Comparison of ENCODE assay signal across 21 mouse cellular contexts in genomic region chr11:49081356-49081755, GRCm38 (mm10). TPM values are rescaled to one million over a fixed set of nuclear protein-coding genes. Genes with fewer than 3 reads are reported as not detected.
DNase-seq lines count a peak whose midpoint lies in the region; ATAC-seq and TF ChIP-seq lines count a peak whose summit lies in the region.
"Had no signal": no experiment of that assay in that cellular context is flagged by ENCODE, and none has a peak within 500 bp of the region (broad histone marks: within the 10 kb centered on the region; RNA-seq: fewer than 3 reads in every experiment).

No protein-coding gene starts in this region.

- H3K9ac ChIP-seq in liver, embryonic 12.5 days: no peak overlapping the region
- H3K9ac ChIP-seq in hindbrain, embryonic 16.5 days (ENCODE audit: low read depth, low read length): no peak overlapping the region

- H3K9me3 ChIP-seq in liver, embryonic 12.5 days (replicated peaks): no peaks in the 10 kb centered on the region
- no peaks in the 10 kb centered on the region for H3K9me3 ChIP-seq in hindbrain, embryonic 16.5 days (ENCODE audit: control insufficient read depth, low read length)
- H3K9me3 ChIP-seq: heart, embryonic 10.5 days; midbrain, embryonic 10.5 days had no signal

- H3K27ac ChIP-seq in gastrocnemius, adult 2 months: peak overlapping the region; percentile 75
- H3K27ac ChIP-seq in liver, embryonic 12.5 days: no peak overlapping the region
- H3K27ac ChIP-seq in brown adipose tissue, adult 24 weeks (replicated peaks; ENCODE audit: low read depth, low read length): peak overlapping the region; percentile 90
- no peak overlapping the region for H3K27ac ChIP-seq in hindbrain, embryonic 16.5 days (ENCODE audit: low read depth, low read length)
- H3K27ac ChIP-seq: heart, embryonic 10.5 days; midbrain, embryonic 10.5 days; stomach, postnatal 0 days had no signal

- H3K4me3 ChIP-seq in gastrocnemius, adult 2 months: peak overlapping the region; percentile 21
- H3K4me3 ChIP-seq in liver, embryonic 12.5 days: no peak overlapping the region
- H3K4me3 ChIP-seq in brown adipose tissue, adult 24 weeks (ENCODE audit: insufficient read depth, low read depth, low read length): peak overlapping the region; percentile 37; the same call in 1 of the 2 replicates
- H3K4me3 ChIP-seq in myocyte: no peak overlapping the region
- H3K4me3 ChIP-seq in hindbrain, embryonic 16.5 days (ENCODE audit: low read length): no peak overlapping the region
- H3K4me3 ChIP-seq: erythroblast, embryonic 14.5 days; heart, embryonic 10.5 days; midbrain, embryonic 10.5 days had no signal

- TF ChIP-seq CTCF in gastrocnemius, adult 2 months (IDR thresholded peaks at IDR 0.05): no peak

- peak overlapping the region; percentile 33 for H3K4me2 ChIP-seq in liver, embryonic 12.5 days
- H3K4me2 ChIP-seq in myocyte (ENCODE audit: low read depth): peak overlapping the region; percentile 54
- no peak overlapping the region for H3K4me2 ChIP-seq in hindbrain, embryonic 16.5 days (ENCODE audit: low read length)

- peaks cover 64% of the 10 kb centered on the region for H3K4me1 ChIP-seq in liver, embryonic 12.5 days
- peaks cover 23% of the 10 kb centered on the region for H3K4me1 ChIP-seq in brown adipose tissue, adult 24 weeks (ENCODE audit: control insufficient read depth, insufficient read depth, insufficient read length, low read length)
- no peaks in the 10 kb centered on the region for H3K4me1 ChIP-seq in hindbrain, embryonic 16.5 days (ENCODE audit: control insufficient read depth, insufficient read depth, low read depth, low read length)
- H3K4me1 ChIP-seq: heart, embryonic 10.5 days; midbrain, embryonic 10.5 days had no signal

- 64% methylated on average over 4 of the region's 4 CpGs for whole genome bisulfite sequencing in liver, embryonic 12.5 days (ENCODE audit: insufficient replicate concordance)
- WGBS in hindbrain, embryonic 16.5 days: 85% methylated on average over 4 of the region's 4 CpGs

- TF ChIP-seq POLR2A in myocyte (IDR thresholded peaks at IDR 0.05; ENCODE audit: insufficient read length, low read depth): no peak

- DNase-seq in gastrocnemius, adult 2 months: no peak
- DNase-seq in gastrocnemius, postnatal 10 days: no peak
- no peak for DNase-seq in liver
- DNase-seq in cerebellum, adult 18-20 months: no peak
- DNase-seq: adrenal gland, postnatal 36 days; cerebellum, postnatal 14 days; gastrocnemius, postnatal 14 days; heart, postnatal 36 days; thymus, postnatal 4 days had no signal

- no peaks in the 10 kb centered on the region for H3K36me3 ChIP-seq in liver, embryonic 12.5 days
- no peaks in the 10 kb centered on the region for H3K36me3 ChIP-seq in myocyte (ENCODE audit: control insufficient read depth, insufficient read depth)
- no peaks in the 10 kb centered on the region for H3K36me3 ChIP-seq in hindbrain, embryonic 16.5 days (ENCODE audit: control insufficient read depth, insufficient read depth, low read length)
- H3K36me3 ChIP-seq: heart, embryonic 10.5 days; midbrain, embryonic 10.5 days had no signal

- H3ac ChIP-seq in myocyte (ENCODE audit: control insufficient read depth, insufficient read length): no peak overlapping the region

- intact Hi-C loops in gastrocnemius, adult 2 months (cut with DNase I): loop anchor here (10.0 kb wide), 1 partner anchor 87 kb away; the partner anchor contains the start of genes Gm12185 and Tgtp1

- no peaks in the 10 kb centered on the region for H3K79me2 ChIP-seq in myocyte (ENCODE audit: control insufficient read depth, insufficient read depth)

- no peak for ATAC-seq in liver, embryonic 12.5 days
- ATAC-seq in hindbrain, embryonic 16.5 days: no peak

- H3K27me3 ChIP-seq in liver, embryonic 12.5 days (replicated peaks): no peaks in the 10 kb centered on the region
- H3K27me3 ChIP-seq in myocyte (ENCODE audit: control insufficient read depth, insufficient read depth, insufficient read length): no peaks in the 10 kb centered on the region
- H3K27me3 ChIP-seq in hindbrain, embryonic 16.5 days (replicated peaks; ENCODE audit: control insufficient read depth, insufficient read depth, low read length): no peaks in the 10 kb centered on the region

TF ChIP-seq in myocyte, 11 proteins besides CTCF, POLR2A, EP300 and RAD21:
- TF ChIP-seq E2F4 (IDR thresholded peaks at IDR 0.05; ENCODE audit: insufficient read depth) (no peak), TCF12 (IDR thresholded peaks at IDR 0.05; ENCODE audit: insufficient read depth, poor library complexity, severe bottlenecking) (no peak), MYOD1 (IDR thresholded peaks at IDR 0.05; ENCODE audit: control insufficient read depth in 1 of 3, insufficient read length in 2 of 3, low read depth in 2 of 3) (no peak), MYOG (IDR thresholded peaks at IDR 0.05; ENCODE audit: control insufficient read depth in 1 of 3, insufficient read depth in 1 of 3, insufficient read length in 2 of 3, low read depth in 2 of 3) (no peak), TCF3 (IDR thresholded peaks at IDR 0.05; ENCODE audit: insufficient read length, low read depth) (no peak), POLR2AphosphoS2 (IDR thresholded peaks at IDR 0.05; ENCODE audit: insufficient read length, low read depth) (no peak), MAX (IDR thresholded peaks at IDR 0.05; ENCODE audit: low read depth) (no peak), SRF (IDR thresholded peaks at IDR 0.05; ENCODE audit: control insufficient read depth, insufficient read length, low read depth) (no peak), USF1 (IDR thresholded peaks at IDR 0.05; ENCODE audit: low read depth) (no peak), CEBPB (IDR thresholded peaks at IDR 0.05; ENCODE audit: insufficient read depth, poor library complexity, severe bottlenecking) (no peak), REST (IDR thresholded peaks at IDR 0.05; ENCODE audit: insufficient read depth, insufficient read length) (no peak)

RNA-seq across cellular contexts. Expression of gene Ifi47, which starts 5.0 kb away (rescaled TPM):
- total RNA-seq in gastrocnemius, adult 2 months (2021): under 1 TPM; 0.84 TPM
- 1 to 10 TPM in 1 of 2 experiments, under 1 TPM in 1; 0.77 to 1.9 TPM for total RNA-seq in gastrocnemius, postnatal 10 days (2021)
- polyA plus RNA-seq in liver, embryonic 12.5 days (2016; fragmentation: Nextera tagmentation; extraction: Ambion mirVana): 7.0 and 7.2 TPM in 2 replicates
- polyA plus RNA-seq in brown adipose tissue, adult 24 weeks (2012; ENCODE audit: insufficient read depth, insufficient read length, missing spikeins): 2.9 and 4.6 TPM in 2 replicates
- polyA plus RNA-seq in myocyte (2012; fragmentation: generic; extraction: Trizol): 1.00 TPM
- 0.81 TPM in 2 replicates for polyA plus RNA-seq in hindbrain, embryonic 16.5 days (2015; fragmentation: Nextera tagmentation; extraction: Ambion mirVana)
- polyA plus RNA-seq: erythroblast, embryonic 14.5 days had no signal

RNA-seq across cellular contexts. Expression of gene Tgtp2, which starts 17.4 kb away (rescaled TPM):
- 1 to 10 TPM in 1 of 2 experiments, under 1 TPM in 1; 0.66 to 1.3 TPM for total RNA-seq in gastrocnemius, adult 2 months (2021)
- not detected for total RNA-seq in gastrocnemius, postnatal 10 days (2021)
- 0.12 and 0.15 TPM in 2 replicates for polyA plus RNA-seq in liver, embryonic 12.5 days (2016; fragmentation: Nextera tagmentation; extraction: Ambion mirVana)
- 19.9 and 29.5 TPM in 2 replicates for polyA plus RNA-seq in brown adipose tissue, adult 24 weeks (2012; ENCODE audit: insufficient read depth, insufficient read length, missing spikeins)
- polyA plus RNA-seq in myocyte (2012; fragmentation: generic; extraction: Trizol): 0.16 TPM
- 0.09 TPM in 1 of 2 replicates, not detected in the other for polyA plus RNA-seq in hindbrain, embryonic 16.5 days (2015; fragmentation: Nextera tagmentation; extraction: Ambion mirVana)
- total RNA-seq: gastrocnemius, postnatal 14 days had no signal
- polyA plus RNA-seq: erythroblast, embryonic 14.5 days; heart, embryonic 10.5 days; limb, embryonic 11.5 days; midbrain, embryonic 10.5 days had no signal

RNA-seq across cellular contexts. Expression of gene 9930111J21Rik2, which starts 30.3 kb away (rescaled TPM):
- 1 to 10 TPM; 1.0 to 2.5 TPM for total RNA-seq in gastrocnemius, adult 2 months (2021)
- total RNA-seq in gastrocnemius, postnatal 10 days (2021): 1 to 10 TPM in 1 of 2 experiments, under 1 TPM in 1; 0.87 to 1.9 TPM
- 0.71 and 0.88 TPM in 2 replicates for polyA plus RNA-seq in liver, embryonic 12.5 days (2016; fragmentation: Nextera tagmentation; extraction: Ambion mirVana)
- 1.8 and 4.0 TPM in 2 replicates for polyA plus RNA-seq in brown adipose tissue, adult 24 weeks (2012; ENCODE audit: insufficient read depth, insufficient read length, missing spikeins)
- 1.4 TPM for polyA plus RNA-seq in myocyte (2012; fragmentation: generic; extraction: Trizol)
- 0.29 and 0.40 TPM in 2 replicates for polyA plus RNA-seq in hindbrain, embryonic 16.5 days (2015; fragmentation: Nextera tagmentation; extraction: Ambion mirVana)
- polyA plus RNA-seq: erythroblast, embryonic 14.5 days had no signal

RNA-seq across cellular contexts. Expression of gene Olfr1396, which starts 33.3 kb away (rescaled TPM):
- not detected for total RNA-seq in gastrocnemius, adult 2 months (2021)
- total RNA-seq in gastrocnemius, postnatal 10 days (2021): not detected
- not detected in 2 replicates for polyA plus RNA-seq in liver, embryonic 12.5 days (2016; fragmentation: Nextera tagmentation; extraction: Ambion mirVana)
- polyA plus RNA-seq in brown adipose tissue, adult 24 weeks (2012; ENCODE audit: insufficient read depth, insufficient read length, missing spikeins): 0.38 TPM in 1 of 2 replicates, not detected in the other
- not detected for polyA plus RNA-seq in myocyte (2012; fragmentation: generic; extraction: Trizol)
- not detected in 2 replicates for polyA plus RNA-seq in hindbrain, embryonic 16.5 days (2015; fragmentation: Nextera tagmentation; extraction: Ambion mirVana)
- total RNA-seq: left cerebral cortex, adult 18-20 months had no signal
- polyA plus RNA-seq: erythroblast, embryonic 14.5 days; heart, embryonic 10.5 days; large intestine, adult 2 months; limb, embryonic 11.5 days; lung, embryonic 16.5 days; midbrain, embryonic 10.5 days had no signal

Comparison
In these comparisons a context has a peak if more than half of its experiments do, and no peak if none do; other contexts are left out.
1. H3K27ac ChIP-seq: peak in gastrocnemius, adult 2 months (single experiment) and brown adipose tissue, adult 24 weeks (single experiment); none in liver, embryonic 12.5 days (single experiment) and hindbrain, embryonic 16.5 days (single experiment).
2. H3K4me3 ChIP-seq: peak in gastrocnemius, adult 2 months (single experiment) and brown adipose tissue, adult 24 weeks (single experiment); none in liver, embryonic 12.5 days (single experiment), myocyte (single experiment) and hindbrain, embryonic 16.5 days (single experiment).
3. RNA of gene Tgtp2, which starts 17.4 kb away (polyA plus RNA-seq): 19.9 to 29.5 TPM in brown adipose tissue, adult 24 weeks; 0.16 TPM in myocyte (single experiment), 0.12 to 0.15 TPM in liver, embryonic 12.5 days and 0.09 TPM in hindbrain, embryonic 16.5 days; every median in the first group is over 10 times any median in the second.